Mouse (Mus musculus) thymus, adult 2 months (tissue): ENCODE results near the gene Ankrd52.

Experiments
- CTCF ChIP-seq: fragments of 200-500 bp; IDR thresholded peaks from 2 replicates; pipeline ENCODE4 v1.5.1; 2012; ENCODE audit warnings: mild to moderate bottlenecking, control low read depth, low read length, moderate library complexity, borderline replicate concordance; ENCODE audit not compliant: control insufficient read depth, poor library complexity, insufficient read depth; ENCODE audit errors: extremely low read depth
- POLR2A ChIP-seq: fragments of 200-500 bp; IDR thresholded peaks from 2 replicates; pipeline ENCODE4 v1.6.1; 2012; ENCODE audit warnings: mild to moderate bottlenecking, low read length, control low read depth, moderate library complexity; ENCODE audit not compliant: control insufficient read depth, poor library complexity, insufficient read depth; ENCODE audit errors: extremely low read depth

DNA sequence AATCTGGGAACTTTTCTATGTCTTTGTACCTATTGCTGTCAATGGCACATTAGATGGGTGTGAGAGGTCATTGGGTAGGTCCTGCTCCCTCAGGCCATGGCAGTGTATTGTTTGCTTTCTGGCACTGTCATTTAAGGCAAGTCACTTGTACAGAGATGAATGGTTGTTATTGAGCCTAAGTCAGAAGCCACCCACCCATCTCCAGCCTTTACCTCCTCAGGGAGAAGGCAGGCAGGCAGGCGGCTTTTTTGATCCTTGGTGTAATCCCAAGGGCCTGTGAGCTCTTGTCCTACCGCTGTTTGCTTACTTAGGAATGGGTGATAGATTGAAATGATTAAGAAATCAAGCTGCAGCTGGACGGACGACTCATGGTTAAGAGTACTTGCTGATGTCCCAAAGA, 52.5 kb downstream of the Ankrd52 start:
- TF ChIP-seq CTCF (no peak), POLR2A (no peak)
